Mouse (Mus musculus) brain, adult 2 months (tissue): Measurements from ENCODE around the gene Taf11.

Source experiments
- DNase-seq: peaks from one replicate; pipeline ENCODE4 v3.0.0; 2011; ENCODE audit warnings: low read depth, low spot score

Taf11 gene

GRCm38 (mm10) chr17:27920676-27921075, 11.0 kb upstream of the Taf11 start:
- DNase-seq, result no peak

- DNase-seq, result no peak
Observed at GRCm38 (mm10) chr17:27916366-27916765, 6.7 kb upstream of the Taf11 start.

- DNase-seq, result no peak
Observed at GRCm38 (mm10) chr17:27914742-27915141, 5.1 kb upstream of the Taf11 start.

GRCm38 (mm10) chr17:27911371-27911770, 1.7 kb upstream of the Taf11 start:
- no peak for DNase-seq

- peak; percentile 89 for DNase-seq
Observed at GRCm38 (mm10) chr17:27908888-27909621, 589 bp downstream of the Taf11 start, which contains the start of gene Anks1. TSS of gene Anks1 (plus strand) at chr17:27909306.

GRCm38 (mm10) chr17:27908206-27908887, 1.3 kb downstream of the Taf11 start:
- DNase-seq, result no peak

GRCm38 (mm10) chr17:27907512-27908205, 2.0 kb downstream of the Taf11 start:
- peak; percentile 98 for DNase-seq

GRCm38 (mm10) chr17:27886499-27887210, 23.0 kb downstream of the Taf11 start:
- no peak for DNase-seq

GRCm38 (mm10) chr17:27883994-27884393, 25.6 kb downstream of the Taf11 start:
- DNase-seq, result no peak

GRCm38 (mm10) chr17:27883129-27883528, 26.5 kb downstream of the Taf11 start:
- no peak for DNase-seq

- peak; percentile 51 for DNase-seq
Observed at GRCm38 (mm10) chr17:27881518-27881917, 28.1 kb downstream of the Taf11 start.

GRCm38 (mm10) chr17:27874510-27874909, 35.1 kb downstream of the Taf11 start:
- DNase-seq, result no peak

GRCm38 (mm10) chr17:27873583-27873982, 36.1 kb downstream of the Taf11 start:
- no peak for DNase-seq

- DNase-seq, result peak; percentile 96
Observed at GRCm38 (mm10) chr17:27871851-27872250, 37.8 kb downstream of the Taf11 start.

GRCm38 (mm10) chr17:27866737-27867136, 42.9 kb downstream of the Taf11 start:
- no peak for DNase-seq

GRCm38 (mm10) chr17:27865461-27865860, 44.2 kb downstream of the Taf11 start:
- DNase-seq, result no peak

GRCm38 (mm10) chr17:27859131-27859530, 50.5 kb downstream of the Taf11 start:
- DNase-seq, result no peak

GRCm38 (mm10) chr17:27857649-27858475, 51.8 kb downstream of the Taf11 start:
- no peak for DNase-seq

GRCm38 (mm10) chr17:27856798-27857648, 52.6 kb downstream of the Taf11 start:
- peak; percentile 53 for DNase-seq

GRCm38 (mm10) chr17:27856265-27856797, 53.3 kb downstream of the Taf11 start, which contains the start of gene Uhrf1bp1:
TSS of gene Uhrf1bp1 (plus strand) at chr17:27856441.
- peak; percentile 91 for DNase-seq
